Mouse (Mus musculus): Measurements from ENCODE around the gene 1700061G19Rik.

Gene 1700061G19Rik

GRCm38 (mm10) chr17:56874936-56875651 lies at the start of gene 1700061G19Rik:
1700061G19Rik (plus strand) TSS chr17:56875477.
- no peak for DNase-seq (ENCODE audit: low read depth, low spot score)

GRCm38 (mm10) chr17:56826718-56827117 lies 48.6 kb upstream of the 1700061G19Rik start:
- DNase-seq (ENCODE audit: low read depth, low spot score) = no peak

- DNase-seq (ENCODE audit: low read depth, low spot score) = no peak
These were observed 46.1 kb upstream of the 1700061G19Rik start for GRCm38 (mm10) chr17:56829171-56829570.

GRCm38 (mm10) chr17:56829795-56830194 lies 45.5 kb upstream of the 1700061G19Rik start:
- no peak for DNase-seq (ENCODE audit: low read depth, low spot score)

- DNase-seq (ENCODE audit: low read depth, low spot score) = no peak
These were observed 44.7 kb upstream of the 1700061G19Rik start, which contains the start of gene Rfx2 for GRCm38 (mm10) chr17:56830411-56831110. Rfx2 (minus strand) TSS chr17:56831013.

GRCm38 (mm10) chr17:56831111-56831816 lies 44.0 kb upstream of the 1700061G19Rik start:
- peak; percentile 96 for DNase-seq (ENCODE audit: low read depth, low spot score)

DNA sequence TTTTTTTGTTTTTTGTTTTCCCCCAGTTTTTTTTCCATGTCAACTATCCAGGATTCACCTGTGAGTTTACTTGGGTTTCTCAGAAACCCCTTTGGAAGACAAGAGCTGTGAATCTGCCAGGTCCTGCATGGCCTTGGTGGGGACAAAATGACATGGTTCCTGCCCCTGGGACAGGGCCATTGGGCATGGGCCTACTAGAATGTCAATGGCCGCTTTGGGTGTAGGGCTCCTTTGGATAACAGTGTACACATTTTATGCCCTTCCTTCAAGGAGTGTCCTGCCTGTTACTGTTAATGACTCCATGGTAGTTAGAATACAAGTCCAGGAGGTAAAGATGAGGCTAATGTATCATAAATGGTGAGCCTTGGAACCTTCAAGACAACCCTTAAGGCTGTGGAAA lies 42.4 kb upstream of the 1700061G19Rik start:
- DNase-seq (ENCODE audit: low read depth, low spot score) = no peak

- DNase-seq (ENCODE audit: low read depth, low spot score) = no peak
These were observed 41.9 kb upstream of the 1700061G19Rik start for GRCm38 (mm10) chr17:56833381-56833780.

DNA sequence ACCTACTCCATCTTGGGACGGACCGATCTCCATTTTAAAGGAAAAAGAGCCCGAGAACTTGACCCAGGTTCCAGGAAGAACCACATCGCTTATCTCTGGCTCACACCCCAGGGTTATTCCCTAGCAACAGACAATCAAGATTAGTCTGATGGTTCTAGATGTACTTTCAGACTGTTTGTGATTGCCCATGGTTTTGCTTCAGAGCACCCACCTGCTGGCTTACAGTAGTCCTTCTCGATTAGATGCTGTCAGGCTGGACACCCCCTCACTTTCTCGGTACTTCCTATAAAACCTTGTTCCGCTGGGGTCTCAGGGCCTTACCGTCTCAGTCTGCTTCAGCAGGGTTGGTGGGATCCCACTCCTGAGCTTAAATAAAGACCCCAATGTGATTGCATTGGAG lies 38.9 kb upstream of the 1700061G19Rik start:
- DNase-seq (ENCODE audit: low read depth, low spot score) = no peak

DNA sequence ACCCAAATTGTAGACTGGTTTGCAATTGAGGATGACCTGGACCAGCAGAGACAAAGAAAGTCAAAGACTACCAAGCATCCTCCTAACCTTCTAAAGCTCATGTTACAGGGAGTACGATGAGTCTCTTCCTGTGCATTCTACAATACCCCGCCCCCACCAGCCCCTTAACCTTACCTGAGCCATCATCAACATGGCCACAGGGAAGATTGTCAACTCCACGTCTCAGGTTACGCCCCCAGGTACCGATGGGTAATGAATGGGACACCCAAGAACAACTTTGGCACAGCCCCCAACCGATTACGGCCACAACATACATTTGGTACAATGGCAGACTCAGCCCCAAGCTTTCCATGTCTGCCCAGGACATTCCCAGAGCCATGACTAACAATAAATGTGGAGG lies 34.8 kb upstream of the 1700061G19Rik start:
- no peak for DNase-seq (ENCODE audit: low read depth, low spot score)

- DNase-seq (ENCODE audit: low read depth, low spot score) = no peak
These were observed 33.1 kb upstream of the 1700061G19Rik start for GRCm38 (mm10) chr17:56842173-56842572.

GRCm38 (mm10) chr17:56843678-56844077 lies 31.6 kb upstream of the 1700061G19Rik start:
- no peak for DNase-seq (ENCODE audit: low read depth, low spot score)

DNA sequence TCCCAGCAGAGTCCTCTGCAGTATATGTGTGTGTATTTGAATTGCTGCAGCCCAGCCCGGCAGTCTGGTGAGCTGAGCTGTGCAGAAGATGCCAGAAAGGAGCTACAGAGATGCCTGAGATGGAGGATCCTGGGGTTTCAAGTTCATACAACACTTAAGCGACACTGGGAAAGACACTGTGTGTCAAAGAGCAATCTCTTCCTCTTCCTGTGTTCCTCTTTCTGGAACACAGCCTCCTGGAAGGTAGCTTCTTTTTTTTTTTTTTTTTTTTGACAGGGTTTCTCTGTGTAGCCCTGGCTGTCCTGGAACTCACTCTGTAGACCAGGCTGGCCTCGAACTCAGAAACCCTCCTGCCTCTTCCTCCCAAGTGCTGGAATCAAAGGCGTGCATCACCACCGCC lies 26.5 kb upstream of the 1700061G19Rik start:
- DNase-seq (ENCODE audit: low read depth, low spot score) = no peak

GRCm38 (mm10) chr17:56849710-56850109 lies 25.6 kb upstream of the 1700061G19Rik start:
- DNase-seq (ENCODE audit: low read depth, low spot score) = no peak

DNA sequence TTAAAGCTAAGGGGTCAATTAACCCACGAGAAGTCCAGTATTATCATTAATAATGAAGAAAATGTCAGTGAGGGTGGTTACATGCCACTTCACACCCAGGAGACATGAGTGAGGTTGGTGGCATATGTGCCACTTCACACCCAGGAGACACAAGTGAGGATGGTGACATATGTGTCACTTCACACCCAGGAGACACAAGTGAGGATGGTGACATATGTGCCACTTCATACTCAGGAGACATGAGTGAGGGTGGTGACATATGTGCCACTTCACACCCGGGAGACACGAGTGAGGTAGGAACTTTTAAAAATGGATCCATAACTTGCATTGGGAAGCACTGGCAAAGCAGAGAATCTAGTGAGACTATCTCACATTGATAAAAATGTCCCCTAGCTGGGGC lies 24.1 kb upstream of the 1700061G19Rik start:
- DNase-seq (ENCODE audit: low read depth, low spot score) = no peak

DNA sequence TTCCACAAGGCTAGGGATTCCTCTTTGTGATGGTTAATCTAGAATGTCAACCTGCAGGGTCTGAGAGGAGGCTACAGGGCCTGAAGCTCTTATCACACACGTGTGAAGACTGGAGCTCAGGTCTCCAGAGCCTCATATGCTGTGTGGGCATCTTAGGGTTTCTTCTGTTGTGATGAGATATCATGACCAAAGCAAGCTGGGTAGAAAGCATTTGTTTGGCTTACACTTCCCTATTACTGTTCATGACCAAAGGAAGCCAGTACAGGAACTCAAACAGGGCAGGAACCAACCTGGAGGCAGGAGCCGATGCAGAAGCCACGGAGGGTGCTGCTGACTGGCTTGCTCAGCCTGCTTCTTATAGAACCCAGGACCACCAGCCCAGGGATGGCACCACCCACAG lies 19.9 kb upstream of the 1700061G19Rik start:
- no peak for DNase-seq (ENCODE audit: low read depth, low spot score)

- peak; percentile 79 for DNase-seq (ENCODE audit: low read depth, low spot score)
These were observed 17.1 kb upstream of the 1700061G19Rik start for GRCm38 (mm10) chr17:56858216-56858615.

DNA sequence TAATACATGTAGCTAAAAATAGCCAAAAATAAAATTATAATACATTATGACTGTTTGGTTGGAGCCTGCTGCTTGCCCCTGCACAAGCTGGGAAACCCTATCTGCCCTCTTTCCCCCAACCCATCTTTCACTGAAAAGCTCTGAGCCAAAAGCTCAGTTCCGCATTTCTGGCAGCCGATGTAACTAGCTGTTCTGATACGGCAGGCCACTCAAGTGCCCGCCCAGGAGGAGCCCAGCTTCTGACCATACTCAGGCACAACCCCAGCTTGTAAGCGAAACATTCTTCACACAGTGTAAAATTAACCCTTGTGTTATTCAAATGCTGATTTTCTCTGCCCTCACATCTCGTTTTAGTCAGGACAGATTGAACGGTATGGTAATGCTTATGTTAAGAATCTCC lies 16.4 kb upstream of the 1700061G19Rik start:
- DNase-seq (ENCODE audit: low read depth, low spot score) = no peak

- DNase-seq (ENCODE audit: low read depth, low spot score) = no peak
These were observed 14.1 kb upstream of the 1700061G19Rik start for GRCm38 (mm10) chr17:56861197-56861596.

DNA sequence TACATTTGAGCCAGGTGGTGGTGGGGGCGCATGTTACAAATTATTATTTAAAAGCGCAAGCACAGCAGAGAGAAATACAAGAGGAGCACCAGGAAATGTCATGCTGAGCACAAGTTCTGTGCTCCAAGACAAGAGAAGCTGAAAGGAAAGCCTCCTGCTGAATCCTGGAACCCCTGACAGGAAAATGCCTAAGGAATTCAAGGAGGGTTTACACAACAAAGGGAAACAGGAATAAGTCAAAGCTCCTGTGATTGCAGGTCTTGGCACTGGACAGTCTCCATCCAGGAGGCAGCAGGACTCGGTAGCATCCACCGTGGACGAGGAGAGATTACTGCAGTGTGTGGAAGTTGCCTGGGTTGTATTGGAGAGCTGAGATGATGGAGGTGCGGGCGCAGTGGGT lies 9.2 kb upstream of the 1700061G19Rik start:
- no peak for DNase-seq (ENCODE audit: low read depth, low spot score)

- DNase-seq (ENCODE audit: low read depth, low spot score) = no peak
These were observed 5.7 kb upstream of the 1700061G19Rik start for GRCm38 (mm10) chr17:56869481-56869977.

DNA sequence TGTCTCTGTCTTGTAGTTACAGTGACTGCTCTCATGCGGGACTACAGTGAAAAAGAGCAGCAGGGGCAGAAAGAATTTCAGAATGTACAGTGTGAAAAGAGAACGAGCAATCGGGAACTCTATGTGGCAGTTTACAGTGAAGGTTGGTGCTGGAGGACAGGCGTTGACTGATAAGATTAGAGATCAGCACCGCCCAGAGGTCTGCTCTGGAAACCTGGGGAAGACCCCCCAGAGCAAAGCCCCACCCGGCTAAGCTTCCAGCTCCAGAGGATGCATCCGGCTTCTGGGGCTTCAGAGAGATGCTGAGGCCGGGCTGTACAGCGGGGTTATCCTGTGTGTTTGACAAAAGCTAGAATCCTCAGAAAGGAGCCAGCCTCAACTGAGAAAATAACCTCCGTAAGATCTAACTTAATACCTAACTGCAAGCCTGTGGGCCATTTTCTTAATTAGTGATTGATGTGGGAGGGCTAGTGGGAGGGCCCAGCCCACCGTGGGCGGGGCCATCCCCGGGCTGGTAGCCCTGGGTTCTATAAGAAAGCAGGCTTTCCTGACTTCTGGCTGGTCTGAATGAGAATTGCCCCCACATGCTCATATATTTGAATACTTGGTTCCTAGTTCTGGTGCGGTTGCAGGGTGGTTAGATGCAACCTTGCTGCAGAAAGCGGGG lies 4.9 kb upstream of the 1700061G19Rik start:
- no peak for DNase-seq (ENCODE audit: low read depth, low spot score)

Measured in 3T3-L1 (cell line).